Mouse (Mus musculus) heart, embryonic 14.5 days (tissue): ENCODE results near the gene Tnni3k. TPM values are rescaled to one million over a fixed set of nuclear protein-coding genes. Genes with fewer than 3 reads are reported as not detected.
A peak's percentile ranks its signal among the peaks of the same experiment; 100 is the strongest.

ENCODE experiments used
- ATAC-seq: fragments of 200-750 bp; cut with Nextera tagmentation; 2 replicates; pipeline ENCODE4 v1.8.0; 2017; ENCODE audit warnings: low read depth, moderate TSS enrichment; ENCODE audit not compliant: insufficient number of reproducible peaks, insufficient read depth, low FRiP score
- H3K27ac ChIP-seq, 2 experiments: fragments of 200-500 bp in 1 of 2; fragments of 300-500 bp in 1 of 2; sonication (generic) in 1 of 2; replicated peaks in 1 of 2; 2 replicates each; pipeline ENCODE4 v1.5.1; 2012 to 2014; ENCODE audit warnings: low read depth in 2 of 2, low read length in 2 of 2, control low read depth in 1 of 2, mild to moderate bottlenecking in 1 of 2, mixed read lengths in 1 of 2; ENCODE audit not compliant: control insufficient read depth in 1 of 2, insufficient read depth in 1 of 2
- H3K27me3 ChIP-seq: fragments of 300-500 bp; sonication (generic); 2 replicates; pipeline ENCODE4 v1.6.1; 2014; ENCODE audit warnings: mild to moderate bottlenecking, low read length, control low read depth; ENCODE audit not compliant: control insufficient read depth, insufficient read depth
- H3K36me3 ChIP-seq: fragments of 300-500 bp; sonication (generic); 2 replicates; pipeline ENCODE4 v1.6.1; 2014; ENCODE audit warnings: mild to moderate bottlenecking, control low read depth, low read length, mixed read lengths; ENCODE audit not compliant: control insufficient read depth, insufficient read depth
- H3K4me1 ChIP-seq, 2 experiments: fragments of 200-500 bp in 1 of 2; fragments of 300-500 bp in 1 of 2; sonication (generic) in 1 of 2; 2 replicates each; pipeline ENCODE4 v1.6.1; 2012 to 2014; ENCODE audit warnings: low read length in 2 of 2, control low read depth in 1 of 2, mixed read lengths in 1 of 2; ENCODE audit not compliant: control insufficient read depth in 2 of 2, insufficient read depth in 2 of 2
- H3K4me2 ChIP-seq: fragments of 300-500 bp; sonication (generic); 2 replicates; pipeline ENCODE4 v1.6.1; 2014; ENCODE audit warnings: mild to moderate bottlenecking, low read length
- H3K4me3 ChIP-seq, 2 experiments: fragments of 200-500 bp in 1 of 2; fragments of 300-500 bp in 1 of 2; sonication (generic) in 1 of 2; 2 replicates each; pipeline ENCODE4 v1.5.1; 2012 to 2014; ENCODE audit warnings: low read length in 2 of 2, mild to moderate bottlenecking in 2 of 2, control low read depth in 1 of 2, low read depth in 1 of 2, moderate library complexity in 1 of 2; ENCODE audit not compliant: control insufficient read depth in 1 of 2, insufficient read depth in 1 of 2
- H3K9ac ChIP-seq: fragments of 300-500 bp; sonication (generic); 2 replicates; pipeline ENCODE4 v1.6.1; 2014; ENCODE audit warnings: mild to moderate bottlenecking, low read length
- H3K9me3 ChIP-seq: fragments of 300-500 bp; sonication (generic); 2 replicates; pipeline ENCODE4 v1.6.1; 2016; ENCODE audit warnings: low read length, control low read depth; ENCODE audit not compliant: control insufficient read depth
- WGBS: fragments of 180-500 bp; shearing (Covaris S2); extraction: QIAGEN DNeasy Blood & Tissue Kit; methylation state at CpG from one replicate; pipeline ENCODE4 v1.1.7; 2014; 5-methylcytosine and 5-hydroxymethylcytosine counted together
- polyA plus RNA-seq: library from polyadenylated mRNA; unstranded; fragments of >200 nt; fragmentation: Nextera tagmentation; extraction: Ambion mirVana; gene quantifications from 2 replicates; pipeline ENCODE4 v1.2.1, GENCODE M21; 2014

The Tnni3k gene
- polyA plus RNA-seq, 1 experiment from 2014 or later: 65.6 TPM

DNA sequence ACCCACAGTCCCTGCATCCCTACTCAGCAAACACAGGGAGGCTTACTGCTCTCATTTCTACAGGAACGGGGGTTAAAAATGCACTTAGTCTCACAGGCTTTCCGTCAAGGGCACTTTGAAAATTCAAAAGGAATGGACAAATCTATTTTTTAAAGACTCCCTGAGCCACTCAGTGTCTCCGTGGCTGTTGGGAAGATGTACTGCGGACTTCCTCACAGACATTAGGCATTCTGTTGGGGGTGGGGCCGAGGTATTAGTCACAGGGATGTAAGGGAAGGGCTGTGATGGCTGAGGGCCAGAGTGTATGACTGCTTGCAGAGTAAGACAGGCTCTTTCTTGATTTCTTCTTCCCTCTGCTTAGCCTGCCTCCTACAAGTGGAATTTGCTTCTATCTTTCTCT lies 169.8 kb downstream of the Tnni3k start:
- H3K36me3 ChIP-seq: peaks cover 6% of the 10 kb centered on the region
- no peak overlapping the region for H3K4me2 ChIP-seq
- ATAC-seq: peak; percentile 64
- H3K27me3 ChIP-seq: no peaks in the 10 kb centered on the region
- peaks cover 7 to 25% of the 10 kb centered on the region in 2 experiments for H3K4me1 ChIP-seq
- no peak overlapping the region for H3K9ac ChIP-seq
- no peaks in the 10 kb centered on the region for H3K9me3 ChIP-seq
- H3K4me3 ChIP-seq: no peak overlapping the region
- H3K27ac ChIP-seq: no peak overlapping the region
- WGBS: 27% methylated on average over 5 of the region's 5 CpGs

DNA sequence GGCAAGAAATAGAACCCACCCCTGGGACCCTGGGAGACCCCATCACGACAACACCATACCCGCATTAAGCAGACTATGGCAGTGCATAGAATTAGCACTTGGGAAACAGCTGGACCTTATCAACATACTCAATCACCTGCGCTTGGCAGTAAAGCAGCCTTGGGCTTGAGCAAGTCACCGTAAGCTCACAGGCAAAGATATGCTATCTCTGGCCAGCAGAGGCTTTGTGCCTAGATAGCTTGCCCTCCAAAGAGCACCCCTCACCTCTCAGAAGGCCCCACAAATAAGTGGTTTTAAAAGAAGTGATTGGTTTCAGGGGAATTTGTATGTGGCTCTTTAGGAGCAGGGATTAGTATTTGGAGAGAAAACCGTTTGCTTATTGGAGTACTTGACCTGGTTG lies 170.2 kb downstream of the Tnni3k start:
- Histone ChIP-seq H3K9me3 (no peaks in the 10 kb centered on the region), H3K36me3 (peaks cover 6% of the 10 kb centered on the region), H3K9ac (no peak overlapping the region), H3K4me2 (no peak overlapping the region), H3K27ac (no peak overlapping the region), H3K4me1 (peaks cover 10 to 29% of the 10 kb centered on the region in 2 experiments), H3K27me3 (no peaks in the 10 kb centered on the region), H3K4me3 (no peak overlapping the region)
- 22% methylated on average over 5 of the region's 5 CpGs for WGBS
- no peak for ATAC-seq

DNA sequence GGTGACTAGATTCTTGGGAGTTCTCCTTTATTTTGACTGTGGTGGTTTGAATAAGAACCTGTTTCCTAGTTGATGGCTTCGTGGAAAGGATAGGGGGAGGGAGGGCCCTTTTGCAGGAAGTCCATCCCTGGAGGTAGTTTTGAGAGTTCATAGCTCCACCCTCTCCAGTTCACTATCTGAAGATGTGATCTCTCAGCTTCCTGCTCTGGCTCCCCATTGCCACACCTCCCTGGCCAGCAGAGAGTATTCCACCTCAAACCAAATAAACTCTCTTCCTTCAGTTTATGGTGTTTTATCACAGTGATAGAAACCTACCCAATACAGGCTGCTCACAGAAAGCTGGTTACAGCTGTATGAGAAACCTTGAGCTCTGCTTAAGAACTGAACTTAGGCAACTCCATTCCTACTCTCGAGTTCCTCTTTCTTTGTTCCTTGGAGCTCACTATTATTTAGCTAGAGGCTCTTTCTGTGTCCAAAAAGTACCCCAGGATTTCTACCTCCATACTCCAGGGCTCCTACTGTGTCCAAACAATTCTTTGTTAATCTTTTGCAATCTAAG lies 173.7 kb downstream of the Tnni3k start:
- 58% methylated on average over 2 of the region's 2 CpGs for WGBS

DNA sequence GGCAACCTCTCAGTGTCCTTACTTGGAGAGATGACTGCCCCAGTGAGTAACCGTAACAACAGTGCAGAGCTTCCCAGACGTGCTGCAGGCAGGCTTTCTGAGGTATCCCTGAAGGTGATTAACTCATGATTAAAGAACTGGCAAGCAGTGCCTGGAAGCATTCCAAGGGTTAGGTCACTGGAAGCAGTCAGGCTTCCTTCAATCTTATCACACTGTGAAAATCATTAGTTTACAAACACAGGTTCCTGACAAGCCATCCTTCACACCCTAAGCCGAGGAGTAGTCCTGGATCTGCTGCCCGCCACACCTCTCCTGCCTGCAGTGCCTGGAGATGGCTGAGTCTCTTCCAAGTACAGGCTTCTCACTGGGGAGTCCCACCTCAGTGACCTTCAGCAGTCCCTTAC lies 174.7 kb downstream of the Tnni3k start:
- H3K4me3 ChIP-seq: no peak overlapping the region
- H3K4me1 ChIP-seq: peaks cover 15 to 38% of the 10 kb centered on the region in 2 experiments
- H3K27me3 ChIP-seq: no peaks in the 10 kb centered on the region
- peaks cover 10% of the 10 kb centered on the region; the same call in 1 of the 2 replicates for H3K36me3 ChIP-seq
- H3K9ac ChIP-seq: no peak overlapping the region; the same call in 1 of the 2 replicates
- H3K27ac ChIP-seq: peak overlapping the region; percentile 24 to 28
- peak; percentile 87 for ATAC-seq
- no peaks in the 10 kb centered on the region for H3K9me3 ChIP-seq
- 0 out of 2 replicates have a peak overlapping the region, but pooled peaks have one; percentile 2 for H3K4me2 ChIP-seq
- WGBS: 11% methylated on average over 4 of the region's 4 CpGs

More for the DNA sequence above, 173.7 kb downstream of the Tnni3k start:
- H3K36me3 ChIP-seq: peaks cover 2% of the 10 kb centered on the region; the same call in 1 of the 2 replicates
- H3K4me3 ChIP-seq: no peak overlapping the region
- ATAC-seq: no peak
- H3K27me3 ChIP-seq: no peaks in the 10 kb centered on the region
- no peak overlapping the region for H3K9ac ChIP-seq
- H3K9me3 ChIP-seq: no peaks in the 10 kb centered on the region
- peak overlapping the region in 1 of 2 experiments; percentile 24; a peak in 2 of 4 replicates for H3K27ac ChIP-seq
- no peak overlapping the region for H3K4me2 ChIP-seq
- peaks cover 15 to 44% of the 10 kb centered on the region in 2 experiments for H3K4me1 ChIP-seq

DNA sequence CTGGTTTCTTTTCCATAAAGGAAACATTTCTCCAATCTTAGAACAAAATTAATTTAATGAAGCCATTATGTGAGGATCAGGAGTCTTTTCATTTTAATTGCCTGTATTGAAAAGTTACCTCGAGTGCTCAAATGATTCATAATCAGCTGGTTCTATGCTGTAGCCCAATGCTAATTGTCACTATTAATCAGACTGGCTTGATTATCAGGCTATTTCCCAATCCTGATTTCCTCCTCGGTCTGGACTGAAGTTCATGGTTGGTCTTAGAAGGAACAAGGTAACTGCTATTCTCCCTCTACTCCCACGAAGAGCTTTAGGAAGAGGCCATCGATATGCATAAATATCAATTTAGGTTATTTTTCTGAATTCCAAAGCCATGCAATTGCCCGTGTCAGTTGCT lies 175.1 kb downstream of the Tnni3k start:
- H3K36me3 ChIP-seq: peaks cover 14% of the 10 kb centered on the region
- H3K27me3 ChIP-seq: no peaks in the 10 kb centered on the region
- no peaks in the 10 kb centered on the region for H3K9me3 ChIP-seq
- no peak for ATAC-seq
- H3K4me1 ChIP-seq: peaks cover 15 to 34% of the 10 kb centered on the region in 2 experiments
- 60% methylated on average over 5 of the region's 5 CpGs for WGBS
- no peak overlapping the region for H3K4me2 ChIP-seq
- no peak overlapping the region for H3K9ac ChIP-seq
- H3K27ac ChIP-seq: peak overlapping the region; percentile 12 to 24; a peak in 3 of 4 replicates
- no peak overlapping the region for H3K4me3 ChIP-seq

DNA sequence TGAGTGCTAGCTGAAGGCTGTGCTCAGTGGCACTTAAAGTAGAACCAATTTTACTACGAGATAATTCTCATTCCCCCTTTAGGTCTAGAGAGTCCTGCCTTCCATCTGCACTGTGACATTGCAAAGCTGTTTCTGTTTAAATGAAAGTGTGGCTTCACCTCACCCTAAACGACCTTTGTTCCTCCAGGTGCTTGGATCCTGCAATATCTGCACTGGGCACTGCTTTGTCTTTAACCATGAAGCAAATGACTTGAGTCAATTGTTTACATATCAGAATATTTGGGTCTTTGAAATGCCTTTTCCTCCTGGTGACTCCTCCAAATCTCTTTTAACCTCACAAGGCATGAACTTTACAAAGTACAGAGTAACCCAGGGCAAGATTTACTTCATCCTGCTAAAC lies 175.7 kb downstream of the Tnni3k start:
- Histone ChIP-seq H3K27ac (peak overlapping the region in 1 of 2 experiments; percentile 37; a peak in 2 of 4 replicates), H3K9me3 (no peaks in the 10 kb centered on the region), H3K9ac (no peak overlapping the region), H3K4me1 (peaks cover 15 to 33% of the 10 kb centered on the region in 2 experiments), H3K36me3 (peaks cover 20% of the 10 kb centered on the region), H3K4me3 (no peak overlapping the region), H3K4me2 (no peak overlapping the region), H3K27me3 (no peaks in the 10 kb centered on the region)
- WGBS: 20% methylated on average over 2 of the region's 2 CpGs
- no peak for ATAC-seq

DNA sequence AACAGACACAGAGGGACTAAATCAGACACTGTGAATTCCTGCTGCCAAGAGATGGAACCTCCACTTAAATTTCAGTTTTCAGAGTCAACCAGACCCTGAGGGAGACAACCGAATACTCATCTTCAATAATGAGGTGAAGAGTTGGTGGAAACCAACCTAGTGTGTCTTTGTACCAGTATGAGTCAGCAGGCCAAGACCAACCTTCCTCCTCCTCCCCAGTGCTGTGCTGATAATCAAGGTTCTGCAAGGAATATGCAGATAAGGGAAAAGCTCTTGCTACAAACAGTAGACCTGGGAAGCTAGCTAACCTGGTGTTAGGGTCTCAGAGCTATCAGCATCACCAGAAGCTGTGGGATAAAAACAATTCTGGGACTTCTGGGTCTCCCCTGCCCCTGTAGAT lies 176.1 kb downstream of the Tnni3k start:
- Histone ChIP-seq H3K27ac (peak overlapping the region in 1 of 2 experiments; percentile 37; a peak in 2 of 4 replicates), H3K4me1 (peaks cover 15 to 36% of the 10 kb centered on the region in 2 experiments), H3K36me3 (peaks cover 21% of the 10 kb centered on the region), H3K4me2 (no peak overlapping the region), H3K4me3 (no peak overlapping the region), H3K27me3 (no peaks in the 10 kb centered on the region), H3K9me3 (no peaks in the 10 kb centered on the region), H3K9ac (no peak overlapping the region)
- ATAC-seq: no peak
- WGBS: 55% methylated on average over 1 of the region's 1 CpGs

DNA sequence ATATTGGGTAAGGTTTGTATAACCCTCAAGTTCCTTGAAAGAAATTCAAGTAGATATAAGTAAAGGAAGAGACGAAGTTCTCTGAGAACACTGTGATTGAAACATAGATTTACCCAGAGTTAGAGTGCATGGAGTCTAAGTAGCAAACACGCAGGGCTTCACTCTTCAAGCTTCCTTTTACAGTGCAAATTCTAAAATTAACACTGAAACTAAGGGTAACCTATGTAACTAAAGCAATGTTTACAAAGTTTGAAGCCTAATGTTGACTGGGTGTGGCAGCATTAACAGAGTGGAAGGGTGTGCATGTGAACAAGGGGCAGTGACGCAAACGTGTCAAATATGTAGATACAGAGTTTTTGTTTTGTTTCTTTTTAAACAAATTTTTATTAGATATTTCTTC lies 186.4 kb downstream of the Tnni3k start:
- Histone ChIP-seq H3K4me1 (no peaks in the 10 kb centered on the region), H3K9ac (no peak overlapping the region), H3K36me3 (peaks cover 28% of the 10 kb centered on the region; the same call in 1 of the 2 replicates), H3K4me3 (no peak overlapping the region), H3K27ac (no peak overlapping the region), H3K4me2 (no peak overlapping the region), H3K27me3 (no peaks in the 10 kb centered on the region), H3K9me3 (no peaks in the 10 kb centered on the region)
- 96% methylated on average over 4 of the region's 4 CpGs for WGBS
- no peak for ATAC-seq
